Mouse (Mus musculus) layer of hippocampus, adult 6 months (tissue): Measurements from ENCODE around the gene Tcf25. TPM values are rescaled to one million over a fixed set of nuclear protein-coding genes. Genes with fewer than 3 reads are reported as not detected.

Experiments
- long read RNA-seq, 2 experiments: library from polyadenylated mRNA; unstranded; transcript quantifications; one replicate each; pipeline ENCODE4 v2.0.0; 2019 to 2020
- polyA plus RNA-seq: library from polyadenylated mRNA; unstranded; fragments of <200 nt; fragmentation: Nextera tagmentation; gene quantifications from 2 replicates; pipeline ENCODE4 v1.2.3, GENCODE M21; 2021

Gene Tcf25
- 340 and 366 TPM in 2 replicates for polyA plus RNA-seq
- long read RNA-seq, experiment 1, transcript Tcf25-201 (18 exons, 2,738 nt): minor isoform, 8 of 981 reads
- long read RNA-seq, experiment 1, transcript Tcf25-205 (17 exons, 2,572 nt): minor isoform, 45 of 981 reads
- long read RNA-seq, experiment 1, transcript Tcf25-208 (18 exons, 2,649 nt): minor isoform, 191 of 981 reads
- long read RNA-seq, experiment 1, transcript Tcf25-202 (18 exons, 2,582 nt): major isoform, 263 of 981 reads
- long read RNA-seq, experiment 1, partial matches to known transcripts: 362 of 981 reads
- long read RNA-seq, experiment 1, other reads (novel, unspliced or antisense): 104 of 981 reads
- long read RNA-seq, experiment 2, full-length matches to known transcripts: 2,959 of 3,492 reads
- long read RNA-seq, experiment 2, partial matches to known transcripts: 131 of 3,492 reads
- long read RNA-seq, experiment 2, other reads (novel, unspliced or antisense): 402 of 3,492 reads

DNA sequence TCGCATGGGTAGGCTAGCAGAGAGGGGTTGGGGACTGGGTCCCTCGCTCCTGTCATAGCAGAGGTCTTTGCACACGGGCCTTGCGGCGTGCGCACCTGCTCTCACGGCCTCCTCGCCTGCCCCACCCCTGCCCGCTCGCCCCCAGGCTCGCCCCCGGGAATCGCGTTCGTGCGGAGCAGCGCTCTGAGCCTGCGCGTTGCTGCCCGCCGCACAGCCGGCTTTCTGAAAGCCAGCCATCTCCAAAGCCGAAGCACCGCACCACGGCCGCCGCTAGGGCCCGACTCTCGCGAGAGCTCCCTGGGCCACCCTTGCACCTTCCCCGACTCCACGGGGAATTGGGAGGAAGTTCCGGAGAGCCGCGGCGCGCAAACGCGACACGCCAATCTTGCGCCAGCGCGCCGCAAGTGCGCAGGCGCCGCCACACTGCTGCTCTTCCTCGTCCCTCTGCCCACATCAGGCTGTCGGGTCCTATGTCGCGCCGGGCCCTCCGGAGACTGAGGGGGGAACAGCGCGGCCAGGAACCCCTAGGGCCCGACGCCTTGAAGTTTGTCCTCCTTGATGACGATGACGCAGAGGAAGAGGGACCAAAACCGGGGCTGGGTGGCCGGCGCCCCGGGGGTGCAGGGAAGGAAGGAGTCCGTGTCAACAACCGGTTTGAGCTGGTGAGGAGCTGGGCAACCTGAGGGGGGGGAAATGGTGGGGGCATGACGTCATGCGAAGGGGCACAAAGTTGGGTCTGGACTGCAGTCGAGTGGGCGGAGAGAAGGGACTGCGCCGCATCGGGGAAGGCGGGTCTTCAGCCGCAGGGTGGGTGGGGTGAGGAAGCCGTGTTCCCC lies at the start of gene Tcf25:
Gene Tcf25 (plus strand): TSS at position 351 of the 836 bp plus-strand sequence.

DNA sequence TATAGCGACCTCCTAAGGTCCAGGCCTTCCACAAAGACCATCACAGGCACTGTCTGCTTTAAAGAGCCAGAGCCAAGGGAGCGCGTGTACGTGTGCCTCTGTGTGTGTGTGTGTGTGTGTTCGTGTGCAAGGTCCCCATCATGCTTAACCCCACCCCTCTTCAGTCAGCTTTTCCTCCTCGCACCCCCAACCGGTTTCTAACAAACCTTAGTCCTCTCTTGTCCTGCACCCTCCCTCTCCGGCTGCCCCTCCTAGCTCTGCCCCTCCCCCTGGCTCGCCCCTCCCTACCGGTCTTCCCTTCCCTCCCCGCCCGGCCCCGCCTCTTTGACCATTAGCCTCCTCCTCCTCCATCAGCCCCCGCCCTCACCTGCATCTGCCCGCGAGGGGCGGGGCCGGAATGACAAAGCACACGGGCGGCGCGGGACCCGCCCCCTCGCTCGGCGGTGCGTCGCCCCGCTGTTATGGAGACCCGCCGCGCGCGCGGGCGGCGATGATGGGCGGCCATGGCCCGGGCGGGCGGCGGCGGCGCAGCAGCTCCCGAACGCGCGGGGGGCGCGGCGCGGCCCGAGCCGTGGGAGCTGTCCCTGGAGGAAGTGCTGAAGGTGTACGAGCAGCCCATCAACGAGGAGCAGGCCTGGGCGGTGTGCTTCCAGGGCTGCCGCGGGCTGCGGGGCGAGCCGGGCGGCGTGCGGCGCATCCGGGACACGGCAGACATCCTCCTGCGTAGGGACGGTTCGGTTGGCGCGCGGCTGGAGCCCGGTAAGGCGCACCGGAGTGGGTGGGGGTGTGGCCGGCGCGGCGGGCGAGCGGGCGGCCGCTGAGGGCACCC lies 41.1 kb upstream of the Tcf25 start, which contains the start of gene Spire2:
Gene Spire2 (plus strand): TSS at position 452 of the 829 bp plus-strand sequence.

DNA sequence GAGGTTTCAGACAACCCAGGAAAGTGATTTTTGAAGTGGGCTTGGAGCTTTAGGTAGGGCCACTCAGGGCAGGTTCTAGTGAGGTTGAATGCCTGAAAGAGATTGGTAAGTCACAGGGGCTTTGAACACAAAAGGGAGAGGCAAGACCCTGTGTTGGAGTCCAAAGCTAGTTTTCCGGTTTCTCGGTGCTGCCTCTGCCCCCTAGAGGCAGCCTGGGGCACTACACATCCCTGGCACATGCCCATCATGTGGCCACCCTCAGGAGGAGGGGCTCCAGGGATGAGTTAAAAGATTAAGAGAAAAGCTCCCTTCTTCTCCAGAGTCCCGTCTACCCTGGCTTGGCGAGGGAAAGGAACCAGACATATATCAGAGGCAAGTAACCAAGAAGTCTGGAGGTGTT lies 33.2 kb downstream of the Tcf25 start, which contains the start of gene Mc1r:
Gene Mc1r (plus strand): TSS at position 322 of the 400 bp plus-strand sequence.

DNA sequence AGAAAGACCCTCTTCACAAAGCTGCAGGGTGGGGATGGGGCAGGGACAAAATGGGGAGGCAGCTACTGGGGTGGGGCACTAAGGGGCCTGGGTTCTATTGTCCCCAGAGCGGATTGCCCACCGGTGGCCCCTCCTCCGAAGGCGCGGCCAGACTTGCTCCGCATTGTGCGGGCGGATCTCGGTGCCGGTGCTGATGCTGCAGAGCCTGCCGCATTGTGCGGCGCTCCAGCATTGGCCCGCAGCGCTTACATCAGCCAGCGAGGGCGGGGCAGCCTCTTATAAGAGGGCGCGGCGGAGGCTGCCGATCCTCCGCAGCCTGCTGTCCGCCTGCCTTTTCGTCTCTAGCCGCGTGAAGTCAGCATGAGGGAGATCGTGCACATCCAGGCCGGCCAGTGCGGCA lies 37.7 kb downstream of the Tcf25 start, which contains the start of gene Tubb3:
Gene Tubb3 (plus strand): TSS at position 179 of the 400 bp plus-strand sequence.

DNA sequence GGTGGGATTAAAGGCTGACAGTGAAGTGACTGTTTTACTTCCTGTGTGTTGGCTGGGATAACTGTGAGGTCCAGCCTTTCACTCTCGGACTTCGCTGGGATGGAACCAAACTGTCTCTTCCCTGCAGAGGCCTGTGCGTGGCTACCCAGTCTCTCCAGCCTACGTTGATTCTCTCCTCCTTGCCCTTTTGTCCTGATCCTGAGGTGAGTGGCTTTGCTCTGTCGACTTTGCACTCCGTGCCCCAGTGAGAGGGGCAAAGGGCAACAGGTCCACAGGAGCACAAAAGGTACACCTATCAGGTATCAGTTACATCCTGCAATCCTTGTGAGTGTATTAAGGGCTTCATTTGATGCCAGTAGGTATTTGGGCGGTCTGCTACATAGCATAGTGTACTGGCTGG lies 49.9 kb downstream of the Tcf25 start, which contains the start of gene Def8:
Gene Def8 (plus strand): TSS at position 87 of the 400 bp plus-strand sequence.

Other genes starting within 250 kb of the Tcf25 start
- gene Sult5a1, start 215.4 kb upstream of the Tcf25 start, polyA plus RNA-seq: 3.3 and 3.8 TPM in 2 replicates
- 0.11 TPM in 1 of 2 replicates, not detected in the other for gene Dpep1, start 187.5 kb upstream of the Tcf25 start, polyA plus RNA-seq
- gene Chmp1a, start 161.0 kb upstream of the Tcf25 start, polyA plus RNA-seq: 128 and 136 TPM in 2 replicates
- 10.6 and 10.8 TPM in 2 replicates for gene Spata33, start 160.9 kb upstream of the Tcf25 start, polyA plus RNA-seq
- 59.9 and 65.7 TPM in 2 replicates for gene Cdk10, start 148.9 kb upstream of the Tcf25 start, polyA plus RNA-seq
- 35.5 and 45.6 TPM in 2 replicates for gene Spata2l, start 137.5 kb upstream of the Tcf25 start, polyA plus RNA-seq
- gene Zfp276, start 119.6 kb upstream of the Tcf25 start, polyA plus RNA-seq: 3.7 and 3.8 TPM in 2 replicates
- gene Vps9d1, start 119.4 kb upstream of the Tcf25 start, polyA plus RNA-seq: 17.9 and 24.9 TPM in 2 replicates
- 0.63 and 0.97 TPM in 2 replicates for gene Fanca, start 55.2 kb upstream of the Tcf25 start, polyA plus RNA-seq
- 2.0 and 2.2 TPM in 2 replicates for gene Spire2, start 41.0 kb upstream of the Tcf25 start, polyA plus RNA-seq
- not detected in 2 replicates for gene Mc1r, start 33.4 kb downstream of the Tcf25 start, polyA plus RNA-seq
- gene Tubb3, start 37.7 kb downstream of the Tcf25 start, polyA plus RNA-seq: 353 and 392 TPM in 2 replicates
- gene Def8, start 49.8 kb downstream of the Tcf25 start, polyA plus RNA-seq: 12.1 and 12.9 TPM in 2 replicates
- gene Afg3l1, start 104.2 kb downstream of the Tcf25 start, polyA plus RNA-seq: 5.5 and 6.6 TPM in 2 replicates
- 14.6 and 17.6 TPM in 2 replicates for gene Dbndd1, start 141.7 kb downstream of the Tcf25 start, polyA plus RNA-seq
- 14.9 and 17.2 TPM in 2 replicates for gene Gas8, start 145.1 kb downstream of the Tcf25 start, polyA plus RNA-seq